Mouse (Mus musculus): ENCODE measurements at regions not wholly inside any gene's neighbourhood (a gene's known extent, or its start where the extent isn't known, plus 50 kb on each side); places are given as distances from the start of the nearest gene placed in this dataset.

GRCm38 (mm10) chr9:112495930-112496527 lies 260.3 kb upstream of the Arpp21 start:
- Histone ChIP-seq H3K27me3 (no peaks in the 10 kb centered on the region), H3K36me3 (no peaks in the 10 kb centered on the region), H3K9me3 (no peaks in the 10 kb centered on the region), H3K4me2 (replicated peaks) (no peak overlapping the region), H3K27ac (replicated peaks) (peak overlapping the region; percentile 59), H3K4me1 (peaks cover 8% of the 10 kb centered on the region), H3K4me3 (no peak overlapping the region), H3K9ac (replicated peaks) (no peak overlapping the region)
- WGBS, result 44% methylated on average over 4 of the region's 4 CpGs
- ATAC-seq (replicated peaks), result peak; percentile 78; the same call in 1 of the 2 replicates

- Histone ChIP-seq H3K4me2 (replicated peaks) (no peak overlapping the region), H3K27me3 (no peaks in the 10 kb centered on the region), H3K36me3 (no peaks in the 10 kb centered on the region), H3K4me3 (no peak overlapping the region), H3K27ac (replicated peaks) (peak overlapping the region; percentile 50), H3K4me1 (peaks cover 9% of the 10 kb centered on the region), H3K9ac (replicated peaks) (no peak overlapping the region), H3K9me3 (no peaks in the 10 kb centered on the region)
- WGBS, result 39% methylated on average over 1 of the region's 1 CpGs
- peak; percentile 81 for ATAC-seq (replicated peaks)
Measured at GRCm38 (mm10) chr9:112490963-112491362, 255.2 kb upstream of the Arpp21 start.

- no peak overlapping the region for H3K4me2 ChIP-seq (replicated peaks)
- WGBS, result 96% methylated on average over 2 of the region's 2 CpGs
Measured at GRCm38 (mm10) chr9:112476644-112477043, 240.9 kb upstream of the Arpp21 start.

GRCm38 (mm10) chr9:112457594-112457993 lies 221.9 kb upstream of the Arpp21 start:
- no peaks in the 10 kb centered on the region for H3K27me3 ChIP-seq
- peaks cover 17% of the 10 kb centered on the region for H3K4me1 ChIP-seq
- H3K9me3 ChIP-seq, result no peaks in the 10 kb centered on the region
- H3K27ac ChIP-seq (replicated peaks), result no peak overlapping the region
- no peak overlapping the region for H3K9ac ChIP-seq (replicated peaks)
- WGBS, result 74% methylated on average over 5 of the region's 5 CpGs
- no peak overlapping the region for H3K4me2 ChIP-seq (replicated peaks)
- ATAC-seq (replicated peaks), result no peak
- no peak overlapping the region for H3K4me3 ChIP-seq
- H3K36me3 ChIP-seq, result no peaks in the 10 kb centered on the region

More at GRCm38 (mm10) chr9:112476644-112477043, 240.9 kb upstream of the Arpp21 start:
- H3K27me3 ChIP-seq, result no peaks in the 10 kb centered on the region
- ATAC-seq (replicated peaks), result no peak
- H3K4me1 ChIP-seq, result no peaks in the 10 kb centered on the region
- no peaks in the 10 kb centered on the region for H3K9me3 ChIP-seq
- H3K27ac ChIP-seq (replicated peaks), result no peak overlapping the region
- no peak overlapping the region for H3K9ac ChIP-seq (replicated peaks)
- no peak overlapping the region for H3K4me3 ChIP-seq
- H3K36me3 ChIP-seq, result no peaks in the 10 kb centered on the region

GRCm38 (mm10) chr9:112454706-112455105 lies 219.0 kb upstream of the Arpp21 start:
- H3K4me2 ChIP-seq (replicated peaks), result no peak overlapping the region
- ATAC-seq (replicated peaks), result peak; percentile 91
- no peaks in the 10 kb centered on the region for H3K36me3 ChIP-seq
- no peaks in the 10 kb centered on the region for H3K27me3 ChIP-seq
- no peak overlapping the region for H3K9ac ChIP-seq (replicated peaks)
- 26% methylated on average over 6 of the region's 6 CpGs for WGBS
- H3K4me3 ChIP-seq, result no peak overlapping the region
- H3K9me3 ChIP-seq, result no peaks in the 10 kb centered on the region
- H3K27ac ChIP-seq (replicated peaks), result peak overlapping the region; percentile 80
- peaks cover 17% of the 10 kb centered on the region for H3K4me1 ChIP-seq

GRCm38 (mm10) chr9:112447515-112447914 lies 211.8 kb upstream of the Arpp21 start:
- Histone ChIP-seq H3K4me3 (no peak overlapping the region), H3K9me3 (no peaks in the 10 kb centered on the region), H3K4me1 (peaks cover 17% of the 10 kb centered on the region), H3K4me2 (replicated peaks) (no peak overlapping the region), H3K27me3 (no peaks in the 10 kb centered on the region), H3K27ac (replicated peaks) (0 out of 2 replicates have a peak overlapping the region, but pooled peaks have one; percentile 34), H3K36me3 (no peaks in the 10 kb centered on the region), H3K9ac (replicated peaks) (no peak overlapping the region)
- ATAC-seq (replicated peaks), result peak; percentile 62
- 11% methylated on average over 2 of the region's 2 CpGs for WGBS

- no peak for ATAC-seq (replicated peaks)
- 0 out of 2 replicates have a peak overlapping the region, but pooled peaks have one; percentile 40 for H3K27ac ChIP-seq (replicated peaks)
- H3K4me3 ChIP-seq, result no peak overlapping the region
- 61% methylated on average over 3 of the region's 3 CpGs for WGBS
- H3K4me2 ChIP-seq (replicated peaks), result no peak overlapping the region
- H3K27me3 ChIP-seq, result no peaks in the 10 kb centered on the region
- H3K9me3 ChIP-seq, result no peaks in the 10 kb centered on the region
- no peak overlapping the region for H3K9ac ChIP-seq (replicated peaks)
- H3K36me3 ChIP-seq, result no peaks in the 10 kb centered on the region
- H3K4me1 ChIP-seq, result peaks cover 17% of the 10 kb centered on the region
Measured at GRCm38 (mm10) chr9:112446981-112447380, 211.2 kb upstream of the Arpp21 start.

GRCm38 (mm10) chr9:112446027-112446352 lies 210.3 kb upstream of the Arpp21 start:
- no peaks in the 10 kb centered on the region for H3K27me3 ChIP-seq
- no peaks in the 10 kb centered on the region for H3K36me3 ChIP-seq
- H3K4me1 ChIP-seq, result peaks cover 17% of the 10 kb centered on the region
- H3K4me3 ChIP-seq, result no peak overlapping the region
- H3K9me3 ChIP-seq, result no peaks in the 10 kb centered on the region
- H3K4me2 ChIP-seq (replicated peaks), result no peak overlapping the region
- ATAC-seq (replicated peaks), result no peak
- no peak overlapping the region for H3K9ac ChIP-seq (replicated peaks)
- no peak overlapping the region; the same call in 1 of the 2 replicates for H3K27ac ChIP-seq (replicated peaks)

GRCm38 (mm10) chr9:112445230-112446026 lies 209.7 kb upstream of the Arpp21 start:
- Histone ChIP-seq H3K9ac (replicated peaks) (no peak overlapping the region), H3K9me3 (no peaks in the 10 kb centered on the region), H3K27ac (replicated peaks) (no peak overlapping the region), H3K4me3 (no peak overlapping the region), H3K36me3 (no peaks in the 10 kb centered on the region), H3K27me3 (no peaks in the 10 kb centered on the region), H3K4me1 (peaks cover 17% of the 10 kb centered on the region), H3K4me2 (replicated peaks) (no peak overlapping the region)
- peak; percentile 62 for ATAC-seq (replicated peaks)
- 94% methylated on average over 4 of the region's 4 CpGs for WGBS

GRCm38 (mm10) chr9:112444220-112444619 lies 208.5 kb upstream of the Arpp21 start:
- Histone ChIP-seq H3K27ac (replicated peaks) (peak overlapping the region; percentile 54), H3K9ac (replicated peaks) (no peak overlapping the region), H3K4me3 (no peak overlapping the region), H3K27me3 (no peaks in the 10 kb centered on the region), H3K4me1 (peaks cover 17% of the 10 kb centered on the region), H3K4me2 (replicated peaks) (no peak overlapping the region), H3K36me3 (no peaks in the 10 kb centered on the region), H3K9me3 (no peaks in the 10 kb centered on the region)
- no peak for ATAC-seq (replicated peaks)
- 69% methylated on average over 2 of the region's 2 CpGs for WGBS

GRCm38 (mm10) chr9:112436094-112436493 lies 200.4 kb upstream of the Arpp21 start:
- H3K4me3 ChIP-seq, result no peak overlapping the region
- no peak overlapping the region for H3K4me2 ChIP-seq (replicated peaks)
- no peaks in the 10 kb centered on the region for H3K27me3 ChIP-seq
- H3K4me1 ChIP-seq, result no peaks in the 10 kb centered on the region
- WGBS, result 76% methylated on average over 2 of the region's 2 CpGs
- no peaks in the 10 kb centered on the region for H3K36me3 ChIP-seq
- no peak overlapping the region for H3K27ac ChIP-seq (replicated peaks)
- no peaks in the 10 kb centered on the region for H3K9me3 ChIP-seq
- H3K9ac ChIP-seq (replicated peaks), result no peak overlapping the region
- no peak for ATAC-seq (replicated peaks)

- no peak for ATAC-seq (replicated peaks)
- 87% methylated on average over 4 of the region's 4 CpGs for WGBS
- Histone ChIP-seq H3K4me3 (no peak overlapping the region), H3K27ac (replicated peaks) (no peak overlapping the region), H3K9me3 (no peaks in the 10 kb centered on the region), H3K4me1 (no peaks in the 10 kb centered on the region), H3K27me3 (no peaks in the 10 kb centered on the region), H3K9ac (replicated peaks) (no peak overlapping the region), H3K4me2 (replicated peaks) (no peak overlapping the region), H3K36me3 (no peaks in the 10 kb centered on the region)
Measured at GRCm38 (mm10) chr9:112431920-112432437, 196.2 kb upstream of the Arpp21 start.
